Comparison of ENCODE assay signal across 21 mouse cellular contexts in the genomic region with DNA sequence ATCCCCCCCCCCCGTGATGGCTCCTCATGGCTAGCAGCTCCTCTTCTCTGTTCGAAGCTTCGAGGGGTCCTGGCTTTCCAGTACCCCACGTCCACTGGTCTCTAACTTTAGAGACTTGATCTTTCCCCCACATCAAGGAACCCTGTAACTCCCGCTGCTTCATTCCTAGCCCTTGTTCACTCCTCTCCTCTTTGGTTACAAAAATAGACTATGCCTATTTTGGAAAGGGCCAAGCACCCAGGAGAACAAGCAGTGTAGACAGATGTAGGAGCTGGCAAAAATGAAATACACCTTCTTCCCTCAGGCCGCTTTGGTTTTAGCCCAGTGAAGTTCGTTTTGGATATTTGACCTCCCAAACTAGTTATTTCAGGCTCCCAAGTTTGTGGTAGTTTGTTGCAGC.
A peak's percentile ranks its signal among the peaks of the same experiment; 100 is the strongest.
DNase-seq lines count a peak whose midpoint lies in the region; ATAC-seq and TF ChIP-seq lines count a peak whose summit lies in the region.
"Had no signal": no experiment of that assay in that cellular context is flagged by ENCODE, and none has a peak within 500 bp of the region (broad histone marks: within the 10 kb centered on the region; RNA-seq: fewer than 3 reads in every experiment).

No protein-coding gene starts in this region.

- TF ChIP-seq CTCF in heart, adult 2 months (IDR thresholded peaks at IDR 0.05), result no peak

- no peaks in the 10 kb centered on the region for H3K9me3 ChIP-seq in heart, embryonic 11.5 days (replicated peaks; ENCODE audit: control insufficient read depth, low read length)
- H3K9me3 ChIP-seq in heart, embryonic 15.5 days (replicated peaks), result no peaks in the 10 kb centered on the region
- H3K9me3 ChIP-seq: embryonic facial prominence, embryonic 12.5 days; forebrain, embryonic 15.5 days; hindbrain, embryonic 12.5 days had no signal

- H3K4me1 ChIP-seq in heart, adult 2 months (ENCODE audit: control insufficient read depth, insufficient read depth, low read length), result no peaks in the 10 kb centered on the region; the same call in 1 of the 2 replicates
- peaks cover 16% of the 10 kb centered on the region for H3K4me1 ChIP-seq in heart, embryonic 11.5 days (ENCODE audit: control insufficient read depth, insufficient read depth, low read length)
- peaks cover 30% of the 10 kb centered on the region for H3K4me1 ChIP-seq in heart, embryonic 15.5 days (replicated peaks)
- H3K4me1 ChIP-seq: embryonic facial prominence, embryonic 12.5 days; forebrain, embryonic 15.5 days; hindbrain, embryonic 12.5 days had no signal

- peaks cover 4% of the 10 kb centered on the region; the same call in 1 of the 2 replicates for H3K36me3 ChIP-seq in heart, adult 2 months (ENCODE audit: control insufficient read depth, insufficient read depth, low read length)
- H3K36me3 ChIP-seq in heart, embryonic 11.5 days (ENCODE audit: control insufficient read depth, insufficient read depth, low read length), result no peaks in the 10 kb centered on the region
- H3K36me3 ChIP-seq in heart, embryonic 15.5 days, result no peaks in the 10 kb centered on the region
- H3K36me3 ChIP-seq: embryonic facial prominence, embryonic 12.5 days; forebrain, embryonic 15.5 days; hindbrain, embryonic 12.5 days had no signal

- TF ChIP-seq EP300 in heart, adult 2 months (IDR thresholded peaks at IDR 0.05; ENCODE audit: insufficient read depth, low read depth, low read length), result no peak

- no peak for DNase-seq in heart, adult 2 months
- no peak for DNase-seq in heart, postnatal 25 days (ENCODE audit: low spot score)
- DNase-seq in heart, adult 8-10 months (ENCODE audit: low spot score), result peak; percentile 4
- DNase-seq in thymus, postnatal 4 days, result no peak
- DNase-seq in spleen, postnatal 14 days (ENCODE audit: low spot score in 2 of 2), result no peak
- DNase-seq in lung, postnatal 36 days, result no peak
- DNase-seq: cerebellum, adult 11-12 months; cerebellum, adult 9-10 months; cerebellum, postnatal 25 days; gastrocnemius, postnatal 10 days had no signal

- H3K27me3 ChIP-seq in heart, adult 2 months (ENCODE audit: control insufficient read depth, insufficient read depth, low read length), result no peaks in the 10 kb centered on the region
- no peaks in the 10 kb centered on the region for H3K27me3 ChIP-seq in heart, embryonic 11.5 days (ENCODE audit: control insufficient read depth, insufficient read depth, low read length)
- no peaks in the 10 kb centered on the region for H3K27me3 ChIP-seq in heart, embryonic 15.5 days
- H3K27me3 ChIP-seq: CH12.LX; embryonic facial prominence, embryonic 12.5 days; forebrain, embryonic 15.5 days; hindbrain, embryonic 12.5 days had no signal

- ATAC-seq in heart, embryonic 11.5 days (replicated peaks; ENCODE audit: insufficient number of reproducible peaks, low FRiP score, low TSS enrichment), result no peak
- ATAC-seq in heart, embryonic 15.5 days (replicated peaks; ENCODE audit: insufficient number of reproducible peaks, insufficient read depth, low FRiP score, low read depth), result no peak
- ATAC-seq: activated CD4-positive, CD25-positive, alpha-beta regulatory T cell, adult 4 months; forebrain, embryonic 15.5 days; hindbrain, embryonic 16.5 days; inflammation-experienced regulatory T-cells, adult 6 months; intestine, postnatal 0 days; Patski had no signal

- H3K4me2 ChIP-seq in heart, embryonic 11.5 days, result peak overlapping the region; percentile 41
- peak overlapping the region; percentile 43 for H3K4me2 ChIP-seq in heart, embryonic 15.5 days
- H3K4me2 ChIP-seq: embryonic facial prominence, embryonic 12.5 days; forebrain, embryonic 15.5 days; hindbrain, embryonic 12.5 days had no signal

- WGBS in heart, adult 2 months, result 39% methylated on average over 7 of the region's 7 CpGs
- WGBS in heart, embryonic 11.5 days (ENCODE audit: insufficient replicate concordance), result 29% methylated on average over 7 of the region's 7 CpGs
- 30% methylated on average over 7 of the region's 7 CpGs for WGBS in heart, embryonic 15.5 days

- H3K27ac ChIP-seq in heart, adult 2 months, result peak overlapping the region; percentile 60
- peak overlapping the region; percentile 67 for H3K27ac ChIP-seq in heart, embryonic 11.5 days (ENCODE audit: low read depth, low read length)
- H3K27ac ChIP-seq in heart, embryonic 15.5 days, result peak overlapping the region; percentile 73
- H3K27ac ChIP-seq: embryonic facial prominence, embryonic 12.5 days; forebrain, embryonic 15.5 days; hindbrain, embryonic 12.5 days had no signal

- intact Hi-C loops in heart, adult 2 months (cut with DNase I), result loop anchor here (5.0 kb wide), 1 partner anchor 251 kb away; no protein-coding TSS in a partner anchor
- intact Hi-C loops in heart, postnatal 25 days (cut with DNase I), result loop anchor here (5.0 kb wide), 1 partner anchor 141 kb away; no protein-coding TSS in a partner anchor

- peak overlapping the region; percentile 30; the same call in 1 of the 2 replicates for H3K9ac ChIP-seq in heart, adult 2 months (ENCODE audit: low read depth, low read length)
- H3K9ac ChIP-seq in heart, embryonic 11.5 days (ENCODE audit: low read depth, low read length), result no peak overlapping the region
- no peak overlapping the region for H3K9ac ChIP-seq in heart, embryonic 15.5 days
- H3K9ac ChIP-seq: embryonic facial prominence, embryonic 12.5 days; forebrain, embryonic 15.5 days; hindbrain, embryonic 12.5 days had no signal

- no peak for TF ChIP-seq POLR2A in heart, adult 2 months (IDR thresholded peaks at IDR 0.05; ENCODE audit: insufficient read depth, low read depth, low read length)

- no peaks in the 10 kb centered on the region for H3K79me2 ChIP-seq in heart, adult 2 months (replicated peaks; ENCODE audit: control insufficient read depth, insufficient read depth, low read length)

- H3K4me3 ChIP-seq in heart, adult 2 months, result no peak overlapping the region
- no peak overlapping the region for H3K4me3 ChIP-seq in heart, embryonic 11.5 days (ENCODE audit: low read depth, low read length)
- H3K4me3 ChIP-seq in heart, embryonic 15.5 days, result no peak overlapping the region
- H3K4me3 ChIP-seq: embryonic facial prominence, embryonic 12.5 days; forebrain, embryonic 15.5 days; hindbrain, embryonic 12.5 days had no signal
